In genomic region chr5:103028940-103029621, GRCm38 (mm10) we compare ENCODE assay signal across 9 mouse cellular contexts.
DNase-seq lines count a peak whose midpoint lies in the region; ATAC-seq and TF ChIP-seq lines count a peak whose summit lies in the region.
"Had no signal": no experiment of that assay in that cellular context is flagged by ENCODE, and none has a peak within 500 bp of the region (broad histone marks: within the 10 kb centered on the region; RNA-seq: fewer than 3 reads in every experiment).

No protein-coding gene starts in this region.

- TF ChIP-seq CTCF in intestine, postnatal 0 days (IDR thresholded peaks at IDR 0.05; ENCODE audit: low read depth): no peak

- DNase-seq in heart, postnatal 10 days: peak; percentile 46 to 50
- DNase-seq in NIH3T3 (ENCODE audit: low read depth) (peak; percentile 18), adipocyte (ENCODE audit: low spot score) (no peak)
- DNase-seq in layer of hippocampus, postnatal 10 days (ENCODE audit: low spot score in 2 of 2): peak; percentile 59 to 76
- DNase-seq in right cerebral cortex, adult 2 months (ENCODE audit: low spot score in 2 of 2): peak; percentile 75 to 78

- ATAC-seq in heart, embryonic 11.5 days (replicated peaks; ENCODE audit: insufficient number of reproducible peaks, low FRiP score, low TSS enrichment): no peak
- ATAC-seq in frontal cortex, adult (ENCODE audit: low TSS enrichment): peak; percentile 76
- ATAC-seq in intestine, postnatal 0 days: no peak

- WGBS in heart, embryonic 11.5 days (ENCODE audit: insufficient replicate concordance): 72% methylated on average over 13 of the region's 13 CpGs
- 75% methylated on average over 13 of the region's 13 CpGs for WGBS in intestine, postnatal 0 days

- no peaks in the 10 kb centered on the region for H3K9me3 ChIP-seq in heart, embryonic 11.5 days (replicated peaks; ENCODE audit: control insufficient read depth, low read length)
- no peaks in the 10 kb centered on the region for H3K9me3 ChIP-seq in intestine, postnatal 0 days (ENCODE audit: control insufficient read depth)
- H3K9me3 ChIP-seq: neural tube, embryonic 12.5 days had no signal

- H3K9ac ChIP-seq in heart, embryonic 11.5 days (ENCODE audit: low read depth, low read length): no peak overlapping the region
- H3K9ac ChIP-seq in intestine, postnatal 0 days (ENCODE audit: low read depth, low read length): no peak overlapping the region
- H3K9ac ChIP-seq: neural tube, embryonic 12.5 days had no signal

- H3K4me3 ChIP-seq in heart, embryonic 11.5 days (ENCODE audit: low read depth, low read length): no peak overlapping the region
- H3K4me3 ChIP-seq in intestine, postnatal 0 days (ENCODE audit: low read depth, low read length): no peak overlapping the region
- H3K4me3 ChIP-seq: neural tube, embryonic 12.5 days had no signal

- no peak overlapping the region for H3K27ac ChIP-seq in heart, embryonic 11.5 days (ENCODE audit: low read depth, low read length)
- no peak overlapping the region for H3K27ac ChIP-seq in intestine, postnatal 0 days (ENCODE audit: low read depth, low read length)
- H3K27ac ChIP-seq: neural tube, embryonic 12.5 days had no signal

- intact Hi-C loops in heart, postnatal 10 days (cut with DNase I): no loop called here

- H3K36me3 ChIP-seq in heart, embryonic 11.5 days (ENCODE audit: control insufficient read depth, insufficient read depth, low read length): no peaks in the 10 kb centered on the region
- H3K36me3 ChIP-seq in intestine, postnatal 0 days (ENCODE audit: control insufficient read depth, insufficient read depth): no peaks in the 10 kb centered on the region
- H3K36me3 ChIP-seq: neural tube, embryonic 12.5 days had no signal

- H3K4me2 ChIP-seq in heart, embryonic 11.5 days: no peak overlapping the region
- no peak overlapping the region for H3K4me2 ChIP-seq in intestine, postnatal 0 days (replicated peaks; ENCODE audit: low read depth)
- H3K4me2 ChIP-seq: neural tube, embryonic 12.5 days had no signal

- H3K4me1 ChIP-seq in heart, embryonic 11.5 days (ENCODE audit: control insufficient read depth, insufficient read depth, low read length): no peaks in the 10 kb centered on the region
- H3K4me1 ChIP-seq in intestine, postnatal 0 days (replicated peaks; ENCODE audit: control insufficient read depth, insufficient read depth, low read length): no peaks in the 10 kb centered on the region
- H3K4me1 ChIP-seq: neural tube, embryonic 12.5 days had no signal

- no peaks in the 10 kb centered on the region for H3K27me3 ChIP-seq in heart, embryonic 11.5 days (ENCODE audit: control insufficient read depth, insufficient read depth, low read length)
- H3K27me3 ChIP-seq in intestine, postnatal 0 days (replicated peaks; ENCODE audit: control insufficient read depth, insufficient read depth, low read length): no peaks in the 10 kb centered on the region
- H3K27me3 ChIP-seq: neural tube, embryonic 12.5 days had no signal
